Mouse (Mus musculus) heart, embryonic 16.5 days (tissue): Measurements from ENCODE around the gene Tex29. TPM values are rescaled to one million over a fixed set of nuclear protein-coding genes. Genes with fewer than 3 reads are reported as not detected.

ENCODE experiments used
- ATAC-seq: fragments of 200-750 bp; cut with Nextera tagmentation; replicated peaks from 2 replicates; pipeline ENCODE4 v1.8.0; 2017; ENCODE audit warnings: moderate number of reproducible peaks; ENCODE audit not compliant: insufficient read depth, low FRiP score; ENCODE audit errors: extremely low read depth
- H3K27ac ChIP-seq: fragments of 300-500 bp; sonication (generic); 2 replicates; pipeline ENCODE4 v1.5.1; 2014; ENCODE audit warnings: mild to moderate bottlenecking, low read length, control low read depth, moderate library complexity
- H3K27me3 ChIP-seq: fragments of 300-500 bp; sonication (generic); 2 replicates; pipeline ENCODE4 v1.6.1; 2014; ENCODE audit warnings: low read length, mixed read lengths; ENCODE audit not compliant: control insufficient read depth, insufficient read depth
- H3K36me3 ChIP-seq: fragments of 300-500 bp; sonication (generic); 2 replicates; pipeline ENCODE4 v1.6.1; 2014; ENCODE audit not compliant: control insufficient read depth, insufficient read depth
- H3K4me1 ChIP-seq: fragments of 300-500 bp; sonication (generic); 2 replicates; pipeline ENCODE4 v1.6.1; 2014; ENCODE audit warnings: low read length, mixed read lengths; ENCODE audit not compliant: control insufficient read depth, insufficient read depth
- H3K4me2 ChIP-seq: fragments of 300-500 bp; sonication (generic); 2 replicates; pipeline ENCODE4 v1.6.1; 2014; ENCODE audit warnings: low read depth, mild to moderate bottlenecking, control low read depth, low read length
- H3K4me3 ChIP-seq: fragments of 300-500 bp; sonication (generic); 2 replicates; pipeline ENCODE4 v1.5.1; 2014; ENCODE audit warnings: mild to moderate bottlenecking, control low read depth, low read length
- H3K9ac ChIP-seq: fragments of 300-500 bp; sonication (generic); 2 replicates; pipeline ENCODE4 v1.6.1; 2014; ENCODE audit warnings: low read length, control low read depth
- H3K9me3 ChIP-seq: fragments of 300-500 bp; sonication (generic); replicated peaks from 2 replicates; pipeline ENCODE4 v1.6.1; 2016; ENCODE audit warnings: low read length; ENCODE audit not compliant: control insufficient read depth
- WGBS: fragments of 180-500 bp; shearing (Covaris S2); extraction: QIAGEN DNeasy Blood & Tissue Kit; methylation state at CpG from one replicate; pipeline ENCODE4 v1.1.7; 2014; 5-methylcytosine and 5-hydroxymethylcytosine counted together
- polyA plus RNA-seq: library from polyadenylated mRNA; unstranded; fragments of >200 nt; fragmentation: Nextera tagmentation; extraction: Ambion mirVana; gene quantifications from 2 replicates; pipeline ENCODE4 v1.2.1, GENCODE M21; 2015

The Tex29 gene
- polyA plus RNA-seq, 1 experiment from 2014 or later: not detected

- H3K27ac ChIP-seq: no peak overlapping the region
- H3K27me3 ChIP-seq: no peaks in the 10 kb centered on the region
Observed at GRCm38 (mm10) chr8:11886824-11887223, 46.5 kb downstream of the Tex29 start.

GRCm38 (mm10) chr8:11889156-11890018 lies 49.1 kb downstream of the Tex29 start:
- 68% methylated on average over 7 of the region's 7 CpGs for WGBS
- H3K27me3 ChIP-seq: no peaks in the 10 kb centered on the region
- no peak overlapping the region for H3K9ac ChIP-seq
- H3K4me1 ChIP-seq: no peaks in the 10 kb centered on the region
- H3K27ac ChIP-seq: no peak overlapping the region
- no peak for ATAC-seq
- H3K4me3 ChIP-seq: no peak overlapping the region
- no peaks in the 10 kb centered on the region for H3K36me3 ChIP-seq
- H3K4me2 ChIP-seq: no peak overlapping the region
- no peaks in the 10 kb centered on the region for H3K9me3 ChIP-seq

More at GRCm38 (mm10) chr8:11886824-11887223, 46.5 kb downstream of the Tex29 start:
- WGBS: 84% methylated on average over 2 of the region's 2 CpGs
- no peaks in the 10 kb centered on the region for H3K4me1 ChIP-seq
- H3K36me3 ChIP-seq: no peaks in the 10 kb centered on the region
- no peak overlapping the region for H3K4me2 ChIP-seq
- no peak overlapping the region for H3K9ac ChIP-seq
- 0 out of 2 replicates have a peak, but pooled peaks cover 4% of the 10 kb centered on the region for H3K9me3 ChIP-seq
- ATAC-seq: no peak
- no peak overlapping the region for H3K4me3 ChIP-seq

- no peaks in the 10 kb centered on the region for H3K27me3 ChIP-seq
- no peaks in the 10 kb centered on the region for H3K4me1 ChIP-seq
- H3K27ac ChIP-seq: 0 out of 2 replicates have a peak overlapping the region, but pooled peaks have one; percentile 5
- 51% methylated on average over 2 of the region's 2 CpGs for WGBS
- H3K36me3 ChIP-seq: no peaks in the 10 kb centered on the region
- no peak overlapping the region for H3K4me2 ChIP-seq
- no peaks in the 10 kb centered on the region for H3K9me3 ChIP-seq
- no peak for ATAC-seq
- H3K9ac ChIP-seq: no peak overlapping the region
- H3K4me3 ChIP-seq: no peak overlapping the region
Observed at GRCm38 (mm10) chr8:11892756-11893155, 52.5 kb downstream of the Tex29 start.

GRCm38 (mm10) chr8:11896022-11896662 lies 55.9 kb downstream of the Tex29 start:
- Histone ChIP-seq H3K27ac (no peak overlapping the region), H3K9ac (no peak overlapping the region), H3K4me3 (no peak overlapping the region), H3K36me3 (no peaks in the 10 kb centered on the region), H3K9me3 (no peaks in the 10 kb centered on the region), H3K4me1 (no peaks in the 10 kb centered on the region), H3K4me2 (no peak overlapping the region), H3K27me3 (no peaks in the 10 kb centered on the region)
- no peak for ATAC-seq
- 82% methylated on average over 13 of the region's 13 CpGs for WGBS

GRCm38 (mm10) chr8:11896677-11897076 lies 56.4 kb downstream of the Tex29 start:
- WGBS: 86% methylated on average over 10 of the region's 10 CpGs
- H3K4me1 ChIP-seq: no peaks in the 10 kb centered on the region
- H3K36me3 ChIP-seq: no peaks in the 10 kb centered on the region
- no peaks in the 10 kb centered on the region for H3K9me3 ChIP-seq
- no peak overlapping the region for H3K4me3 ChIP-seq
- no peak overlapping the region for H3K27ac ChIP-seq
- H3K4me2 ChIP-seq: no peak overlapping the region
- no peaks in the 10 kb centered on the region for H3K27me3 ChIP-seq
- no peak for ATAC-seq
- no peak overlapping the region for H3K9ac ChIP-seq

GRCm38 (mm10) chr8:11898814-11899213 lies 58.5 kb downstream of the Tex29 start:
- 83% methylated on average over 1 of the region's 1 CpGs for WGBS
- no peaks in the 10 kb centered on the region for H3K27me3 ChIP-seq
- no peak overlapping the region for H3K4me3 ChIP-seq
- no peak overlapping the region for H3K4me2 ChIP-seq
- H3K9me3 ChIP-seq: no peaks in the 10 kb centered on the region
- H3K27ac ChIP-seq: no peak overlapping the region
- no peak overlapping the region for H3K9ac ChIP-seq
- H3K4me1 ChIP-seq: no peaks in the 10 kb centered on the region
- H3K36me3 ChIP-seq: no peaks in the 10 kb centered on the region
- no peak for ATAC-seq

Other genes starting within 250 kb of the Tex29 start
- gene Ankrd10, start 204.7 kb upstream of the Tex29 start, polyA plus RNA-seq: 71.4 and 72.3 TPM in 2 replicates
- gene 1700016D06Rik, start 139.4 kb upstream of the Tex29 start, polyA plus RNA-seq: not detected in 2 replicates
- gene Arhgef7, start 112.8 kb upstream of the Tex29 start, polyA plus RNA-seq: 54.1 and 59.6 TPM in 2 replicates